Mouse (Mus musculus) cortical plate, adult 2 months (tissue): ENCODE data around the gene Calm4.

ENCODE experiments used
- CTCF ChIP-seq: fragments of 200-500 bp; IDR thresholded peaks from 2 replicates; pipeline ENCODE4 v1.5.1; 2011; ENCODE audit warnings: mild to moderate bottlenecking, control low read depth, low read length; ENCODE audit not compliant: insufficient read depth; ENCODE audit errors: extremely low read depth
- POLR2A ChIP-seq: fragments of 200-500 bp; IDR thresholded peaks from 2 replicates; pipeline ENCODE4 v1.6.1; 2011; ENCODE audit warnings: mild to moderate bottlenecking, low read length, control low read depth; ENCODE audit not compliant: insufficient read depth; ENCODE audit errors: extremely low read depth

GRCm38 (mm10) chr13:3807131-3807827, 30.3 kb upstream of the Calm4 start:
- TF ChIP-seq POLR2A (no peak), CTCF (no peak)
